Comparison of ENCODE assay signal across 8 mouse cellular contexts in genomic region chr17:12724767-12725744, GRCm38 (mm10). TPM values are rescaled to one million over a fixed set of nuclear protein-coding genes. Genes with fewer than 3 reads are reported as not detected.
DNase-seq lines count a peak whose midpoint lies in the region.

No protein-coding gene starts in this region.

- peak; percentile 57 to 59 for DNase-seq in cerebellum, postnatal 25 days
- DNase-seq in cerebellum, adult 8-10 months, result no peak
- DNase-seq in adrenal gland, adult 2 months, result peak; percentile 78
- DNase-seq in gastrocnemius, adult 18-20 months (ENCODE audit: low spot score), result peak; percentile 56
- DNase-seq in hindlimb bud, embryonic 11.5 days (ENCODE audit: extremely low spot score, low read depth, low spot score), result peak; percentile 77
- DNase-seq in liver, result peak; percentile 37
- DNase-seq in skeletal muscle tissue, adult 2 months (ENCODE audit: low read depth, low spot score), result peak; percentile 68
- no peak for DNase-seq in frontal cortex, postnatal 36 days (ENCODE audit: low spot score in 2 of 2)

RNA-seq across cellular contexts. Expression of gene Igf2r, which starts 44.4 kb away (rescaled TPM):
- 10 to 100 TPM; 66.8 to 74.7 TPM for total RNA-seq in adrenal gland, adult 2 months (2021)
- 21.9 and 23.2 TPM in 2 replicates for polyA plus RNA-seq in adrenal gland, adult 2 months (2012; rRNA removed)
- 10 to 100 TPM; 42.4 to 43.3 TPM for total RNA-seq in gastrocnemius, adult 18-20 months (2021)

RNA-seq across cellular contexts. Expression of gene Slc22a1, which starts 49.4 kb away (rescaled TPM):
- 1 to 10 TPM in 1 of 2 experiments, not detected in 1; 1.7 TPM for total RNA-seq in adrenal gland, adult 2 months (2021)
- polyA plus RNA-seq in adrenal gland, adult 2 months (2012; rRNA removed), result 0.11 and 0.29 TPM in 2 replicates
- under 1 TPM in 1 of 2 experiments, not detected in 1; 0.62 TPM for total RNA-seq in gastrocnemius, adult 18-20 months (2021)

Comparison
In these comparisons a context has a peak if more than half of its experiments do, and no peak if none do; other contexts are left out.
1. DNase-seq: peak in cerebellum, postnatal 25 days (2 of 2), adrenal gland, adult 2 months (single experiment), gastrocnemius, adult 18-20 months (single experiment), hindlimb bud, embryonic 11.5 days (single experiment), liver (single experiment) and skeletal muscle tissue, adult 2 months (single experiment); none in cerebellum, adult 8-10 months (single experiment) and frontal cortex, postnatal 36 days (0 of 2).